Mouse (Mus musculus): ENCODE results near the gene Abcc1. TPM values are rescaled to one million over a fixed set of nuclear protein-coding genes. Genes with fewer than 3 reads are reported as not detected.

The Abcc1 gene
- polyA plus RNA-seq, 2 experiments = 10.4 to 11.0 TPM

DNA sequence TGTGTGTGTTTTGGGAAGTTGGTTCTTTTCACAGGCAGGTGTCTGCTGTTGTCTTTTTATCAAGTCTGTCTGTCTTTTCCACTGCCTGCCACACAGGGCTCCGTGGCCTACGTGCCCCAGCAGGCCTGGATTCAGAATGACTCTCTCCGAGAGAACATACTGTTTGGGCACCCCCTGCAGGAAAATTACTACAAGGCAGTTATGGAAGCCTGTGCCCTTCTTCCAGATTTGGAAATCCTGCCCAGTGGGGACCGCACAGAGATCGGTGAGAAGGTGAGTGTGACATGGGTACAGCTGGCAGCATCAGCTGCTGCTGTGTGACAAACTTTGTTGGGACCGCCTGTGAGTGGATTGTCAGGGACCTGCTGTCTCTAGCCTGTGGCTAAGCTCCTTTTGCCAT is 83.8 kb downstream of the Abcc1 start:
- ATAC-seq (ENCODE audit: low FRiP score, low read depth) (no peak), DNase-seq (ENCODE audit: low spot score) (no peak)
- 88% methylated on average over 6 of the region's 6 CpGs for WGBS
- Histone ChIP-seq H3K9me3 (ENCODE audit: control insufficient read depth, low read length) (no peaks in the 10 kb centered on the region), H3K27ac (replicated peaks; ENCODE audit: low read depth, low read length) (no peak overlapping the region), H3K36me3 (ENCODE audit: control insufficient read depth, insufficient read depth, low read length) (peaks cover 6% of the 10 kb centered on the region; the same call in 1 of the 2 replicates), H3K4me1 (ENCODE audit: control insufficient read depth, insufficient read depth, low read length) (peaks cover 6% of the 10 kb centered on the region; the same call in 1 of the 2 replicates), H3K27me3 (ENCODE audit: control insufficient read depth, insufficient read depth, low read length) (no peaks in the 10 kb centered on the region), H3K4me3 (replicated peaks; ENCODE audit: low read length) (no peak overlapping the region), H3K4me2 (replicated peaks; ENCODE audit: low read depth, low read length, severe bottlenecking) (no peak overlapping the region), H3K9ac (ENCODE audit: low read depth, low read length, severe bottlenecking) (no peak overlapping the region)
- no peak for TF ChIP-seq POLR2A (IDR thresholded peaks at IDR 0.05; ENCODE audit: borderline replicate concordance, extremely low read depth, insufficient read depth, insufficient read length)

DNA sequence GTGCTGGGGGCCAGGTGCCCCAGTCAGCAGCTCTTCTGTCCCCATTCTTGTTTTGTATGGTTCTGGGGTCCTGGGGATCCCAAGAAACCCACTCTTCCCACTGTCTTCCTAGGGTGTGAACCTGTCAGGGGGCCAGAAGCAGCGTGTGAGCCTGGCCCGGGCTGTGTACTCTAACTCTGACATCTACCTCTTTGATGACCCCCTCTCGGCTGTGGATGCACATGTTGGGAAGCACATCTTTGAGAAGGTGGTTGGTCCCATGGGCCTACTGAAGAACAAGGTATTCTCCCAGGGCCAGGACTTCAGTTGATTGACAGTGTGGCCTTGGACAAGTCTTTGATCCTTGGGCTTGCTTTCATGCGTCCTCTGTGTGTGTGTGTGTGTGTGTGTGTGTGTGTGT is 86.0 kb downstream of the Abcc1 start:
- no peak for DNase-seq (ENCODE audit: low spot score)
- TF ChIP-seq POLR2A (IDR thresholded peaks at IDR 0.05; ENCODE audit: borderline replicate concordance, extremely low read depth, insufficient read depth, insufficient read length) = no peak
- Histone ChIP-seq H3K4me3 (replicated peaks; ENCODE audit: low read length) (no peak overlapping the region), H3K9me3 (ENCODE audit: control insufficient read depth, low read length) (no peaks in the 10 kb centered on the region), H3K27ac (replicated peaks; ENCODE audit: low read depth, low read length) (no peak overlapping the region), H3K36me3 (ENCODE audit: control insufficient read depth, insufficient read depth, low read length) (peaks cover 6% of the 10 kb centered on the region; the same call in 1 of the 2 replicates), H3K4me2 (replicated peaks; ENCODE audit: low read depth, low read length, severe bottlenecking) (no peak overlapping the region), H3K27me3 (ENCODE audit: control insufficient read depth, insufficient read depth, low read length) (no peaks in the 10 kb centered on the region), H3K9ac (ENCODE audit: low read depth, low read length, severe bottlenecking) (no peak overlapping the region), H3K4me1 (ENCODE audit: control insufficient read depth, insufficient read depth, low read length) (peaks cover 6% of the 10 kb centered on the region; the same call in 1 of the 2 replicates)
- ATAC-seq (ENCODE audit: low FRiP score, low read depth) = no peak
- WGBS = 87% methylated on average over 4 of the region's 4 CpGs

DNA sequence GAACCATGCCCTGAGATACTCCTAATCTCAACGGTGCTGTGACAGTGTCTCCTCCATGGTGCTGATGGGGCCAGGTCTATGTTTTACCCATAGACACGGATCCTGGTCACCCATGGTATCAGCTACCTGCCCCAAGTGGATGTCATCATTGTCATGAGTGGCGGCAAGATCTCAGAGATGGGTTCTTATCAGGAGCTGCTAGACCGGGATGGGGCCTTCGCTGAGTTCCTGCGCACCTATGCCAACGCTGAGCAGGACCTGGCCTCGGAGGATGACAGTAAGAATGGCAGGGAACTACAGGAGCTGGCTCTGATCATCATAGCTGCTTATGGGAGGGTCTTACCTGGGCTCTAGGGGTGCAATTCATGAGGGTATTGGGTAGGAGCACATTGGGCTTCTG is 86.9 kb downstream of the Abcc1 start:
- Histone ChIP-seq H3K9ac (ENCODE audit: low read depth, low read length, severe bottlenecking) (no peak overlapping the region), H3K27me3 (ENCODE audit: control insufficient read depth, insufficient read depth, low read length) (no peaks in the 10 kb centered on the region), H3K4me2 (replicated peaks; ENCODE audit: low read depth, low read length, severe bottlenecking) (no peak overlapping the region), H3K4me3 (replicated peaks; ENCODE audit: low read length) (no peak overlapping the region), H3K27ac (replicated peaks; ENCODE audit: low read depth, low read length) (no peak overlapping the region), H3K9me3 (ENCODE audit: control insufficient read depth, low read length) (no peaks in the 10 kb centered on the region), H3K4me1 (ENCODE audit: control insufficient read depth, insufficient read depth, low read length) (peaks cover 5% of the 10 kb centered on the region; the same call in 1 of the 2 replicates), H3K36me3 (ENCODE audit: control insufficient read depth, insufficient read depth, low read length) (peaks cover 6% of the 10 kb centered on the region; the same call in 1 of the 2 replicates)
- ATAC-seq (ENCODE audit: low FRiP score, low read depth) (no peak), DNase-seq (ENCODE audit: low spot score) (no peak)
- TF ChIP-seq POLR2A (IDR thresholded peaks at IDR 0.05; ENCODE audit: borderline replicate concordance, extremely low read depth, insufficient read depth, insufficient read length) = no peak
- WGBS = 89% methylated on average over 8 of the region's 8 CpGs

DNA sequence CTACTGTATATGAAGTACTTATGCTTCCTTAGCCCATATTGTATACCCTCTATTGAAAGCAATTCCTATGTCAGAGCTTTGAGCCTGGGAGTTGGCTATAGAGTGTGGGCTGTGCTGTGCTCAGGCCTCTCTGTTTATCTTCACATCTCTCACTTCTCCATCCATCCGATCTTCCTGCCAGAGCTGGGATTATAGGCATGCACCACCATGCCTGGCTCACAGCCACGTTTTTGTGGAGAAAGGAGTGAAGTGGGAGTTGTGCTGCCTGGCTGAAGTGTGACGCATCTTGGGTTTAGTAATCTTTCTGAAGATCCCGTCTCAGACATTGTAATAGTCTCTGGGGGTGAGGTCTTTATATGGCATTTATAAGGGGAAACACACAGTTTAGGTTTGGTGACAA is 88.5 kb downstream of the Abcc1 start:
- Histone ChIP-seq H3K4me3 (replicated peaks; ENCODE audit: low read length) (no peak overlapping the region), H3K4me2 (replicated peaks; ENCODE audit: low read depth, low read length, severe bottlenecking) (no peak overlapping the region), H3K27ac (replicated peaks; ENCODE audit: low read depth, low read length) (no peak overlapping the region), H3K4me1 (ENCODE audit: control insufficient read depth, insufficient read depth, low read length) (no peaks in the 10 kb centered on the region), H3K27me3 (ENCODE audit: control insufficient read depth, insufficient read depth, low read length) (no peaks in the 10 kb centered on the region), H3K9me3 (ENCODE audit: control insufficient read depth, low read length) (no peaks in the 10 kb centered on the region), H3K9ac (ENCODE audit: low read depth, low read length, severe bottlenecking) (no peak overlapping the region), H3K36me3 (ENCODE audit: control insufficient read depth, insufficient read depth, low read length) (peaks cover 6% of the 10 kb centered on the region)
- no peak for DNase-seq (ENCODE audit: low spot score)
- TF ChIP-seq POLR2A (IDR thresholded peaks at IDR 0.05; ENCODE audit: borderline replicate concordance, extremely low read depth, insufficient read depth, insufficient read length) = no peak
- ATAC-seq (ENCODE audit: low FRiP score, low read depth) = no peak
- WGBS = 83% methylated on average over 4 of the region's 4 CpGs

DNA sequence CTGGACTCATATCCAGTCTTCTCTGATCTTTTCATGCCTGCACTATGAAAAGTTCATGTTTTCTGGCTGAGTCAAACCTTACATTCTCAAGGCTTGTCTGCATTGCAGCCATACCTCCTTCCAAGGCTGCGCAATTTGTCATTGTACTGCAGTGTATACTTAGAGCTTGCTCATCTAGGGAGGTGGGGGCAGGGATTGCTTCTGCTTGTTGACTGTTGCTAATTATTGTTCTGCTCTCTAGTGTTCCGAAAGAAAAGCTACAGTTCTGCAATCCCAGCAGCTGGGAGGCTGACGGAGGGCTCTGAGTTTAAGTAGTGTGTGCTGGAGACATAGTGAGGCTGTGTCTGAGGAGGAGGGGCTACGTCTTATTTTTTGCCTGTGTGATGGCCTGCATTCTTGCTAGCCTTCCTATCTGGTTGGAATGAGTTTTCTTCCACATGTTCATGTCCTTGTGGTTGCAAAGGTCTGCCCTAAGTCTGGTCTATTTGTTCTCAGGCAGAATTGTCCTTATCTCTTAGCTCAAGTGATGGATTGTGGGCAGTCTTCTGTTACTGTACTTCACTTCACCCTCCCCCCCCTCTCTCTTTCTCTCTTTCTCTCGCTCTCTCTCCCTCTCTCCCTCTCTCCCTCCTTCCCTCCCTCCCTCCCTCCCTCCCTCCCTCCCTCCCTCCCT is 90.2 kb downstream of the Abcc1 start:
- Histone ChIP-seq H3K4me1 (ENCODE audit: control insufficient read depth, insufficient read depth, low read length) (no peaks in the 10 kb centered on the region), H3K36me3 (ENCODE audit: control insufficient read depth, insufficient read depth, low read length) (peaks cover 6% of the 10 kb centered on the region), H3K9ac (ENCODE audit: low read depth, low read length, severe bottlenecking) (no peak overlapping the region), H3K27me3 (ENCODE audit: control insufficient read depth, insufficient read depth, low read length) (no peaks in the 10 kb centered on the region), H3K9me3 (ENCODE audit: control insufficient read depth, low read length) (no peaks in the 10 kb centered on the region), H3K4me3 (replicated peaks; ENCODE audit: low read length) (no peak overlapping the region), H3K27ac (replicated peaks; ENCODE audit: low read depth, low read length) (no peak overlapping the region), H3K4me2 (replicated peaks; ENCODE audit: low read depth, low read length, severe bottlenecking) (no peak overlapping the region)
- no peak for TF ChIP-seq POLR2A (IDR thresholded peaks at IDR 0.05; ENCODE audit: borderline replicate concordance, extremely low read depth, insufficient read depth, insufficient read length)
- 65% methylated on average over 5 of the region's 5 CpGs for WGBS
- ATAC-seq (ENCODE audit: low FRiP score, low read depth) (no peak), DNase-seq (ENCODE audit: low spot score) (no peak)

Measured in limb, embryonic 14.5 days (tissue).